Mouse (Mus musculus): ENCODE results near the gene Ctnnbip1.
"Not testable (repeated sequence)": the region's sequence is repeated elsewhere in the genome, so short reads cannot be mapped to it uniquely, and the experiment has no call there.

Ctnnbip1 gene

GRCm38 (mm10) chr4:149586783-149587595, 69.0 kb downstream of the Ctnnbip1 start:
- DNase-seq (ENCODE audit: low read depth, low spot score), result no peak

GRCm38 (mm10) chr4:149587596-149588168, 69.6 kb downstream of the Ctnnbip1 start:
- DNase-seq (ENCODE audit: low read depth, low spot score), result no peak

DNA sequence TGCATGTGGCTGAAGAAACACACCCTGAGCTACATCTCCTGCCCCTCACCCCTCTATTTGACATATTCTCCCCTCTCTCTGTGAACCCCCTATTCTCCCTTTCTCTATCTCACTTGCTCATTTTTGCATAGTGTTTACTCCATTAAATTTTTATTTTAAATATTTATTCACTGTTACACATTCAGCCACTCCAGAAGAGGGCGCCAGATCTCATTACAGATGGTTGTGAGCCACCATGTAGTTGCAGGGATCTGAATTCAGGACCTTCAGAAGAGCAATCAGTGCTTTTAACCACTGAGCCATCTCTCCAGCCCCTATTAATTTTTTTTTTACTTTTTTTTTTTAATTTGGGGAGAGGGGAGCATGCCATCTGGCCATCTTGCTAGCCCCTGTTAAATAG, 72.2 kb downstream of the Ctnnbip1 start:
- DNase-seq (ENCODE audit: low read depth, low spot score), result no peak

DNA sequence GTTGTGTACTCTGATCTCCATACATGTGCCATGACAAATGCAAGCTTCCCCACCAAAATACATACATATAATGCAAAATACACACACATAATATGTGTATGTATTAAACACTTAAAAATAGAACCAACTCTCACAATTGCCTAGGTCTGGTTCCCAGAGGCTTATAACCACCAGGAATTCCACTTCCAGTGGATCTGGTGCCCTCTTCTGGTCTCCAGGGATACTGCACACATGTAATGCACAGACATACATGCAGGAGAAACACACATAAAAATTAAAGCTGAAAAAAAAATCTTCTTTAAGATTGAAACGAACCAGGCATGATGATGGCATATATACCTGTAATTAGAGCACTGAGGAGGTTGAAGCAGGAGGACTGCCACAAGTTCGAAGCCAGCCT, 73.5 kb downstream of the Ctnnbip1 start:
- DNase-seq (ENCODE audit: low read depth, low spot score), result peak; percentile 60

DNA sequence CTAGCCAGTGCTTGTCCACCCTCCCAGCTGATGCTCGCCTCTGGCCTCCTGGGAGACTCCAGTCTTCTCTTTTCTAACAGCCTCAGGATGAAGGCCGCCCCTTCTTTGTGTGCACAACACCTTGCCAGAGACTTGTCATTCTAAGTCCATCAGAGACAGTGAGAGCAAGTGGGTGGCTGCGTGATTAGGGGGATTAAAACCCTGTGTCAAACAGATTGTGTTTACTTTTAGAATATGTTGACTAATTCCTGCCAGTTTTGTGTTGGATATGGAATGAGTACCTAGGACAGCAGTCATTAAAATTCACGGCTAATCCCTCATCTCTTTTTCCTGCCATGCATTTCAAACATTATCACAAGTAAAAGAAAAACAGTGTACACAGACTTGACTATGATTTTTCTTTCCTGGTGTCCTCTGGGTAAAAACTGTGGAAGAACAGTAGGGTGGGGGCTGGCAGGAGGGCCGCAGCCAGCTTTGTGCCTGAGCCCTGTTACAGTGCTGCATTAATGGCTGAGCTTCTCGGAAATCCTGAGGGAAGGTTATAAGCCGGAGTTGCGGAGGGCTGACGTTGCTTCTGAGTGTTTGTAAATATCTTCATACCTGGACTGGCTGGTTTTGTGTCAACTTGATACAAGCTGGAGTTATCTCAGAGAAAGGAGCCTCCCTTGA, 77.0 kb downstream of the Ctnnbip1 start:
- DNase-seq (ENCODE audit: low read depth, low spot score), result no peak

DNA sequence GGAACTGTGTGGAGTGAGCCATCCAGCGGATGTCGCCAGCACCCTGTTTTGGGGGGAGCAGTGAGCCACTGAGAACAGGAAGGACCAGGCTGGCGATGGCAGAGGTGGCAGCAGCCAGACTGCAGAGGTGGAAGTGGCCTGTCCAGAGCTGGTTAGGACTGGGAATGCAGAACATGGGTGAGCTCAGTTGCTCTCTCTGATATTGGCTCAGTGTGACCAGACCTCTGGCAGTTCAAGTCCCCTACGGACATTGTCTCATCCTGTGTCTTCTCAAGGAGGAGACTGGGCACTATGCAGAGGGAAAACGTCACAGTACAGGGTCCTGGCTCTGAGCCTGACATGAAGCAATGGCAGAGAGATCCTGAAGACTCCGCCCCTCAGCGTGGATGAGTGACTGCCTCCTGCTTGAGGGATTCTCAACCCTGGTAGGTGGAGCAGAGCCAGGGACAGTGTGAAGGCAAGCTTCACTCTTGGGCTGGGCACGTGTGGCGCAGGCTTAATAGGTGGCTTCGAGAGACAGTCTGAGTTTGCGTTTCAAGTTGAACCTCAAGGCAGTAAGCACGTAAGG, 79.7 kb downstream of the Ctnnbip1 start:
- DNase-seq (ENCODE audit: low read depth, low spot score), result no peak

- peak; percentile 61 for DNase-seq (ENCODE audit: low read depth, low spot score)
Observed at GRCm38 (mm10) chr4:149599549-149599948, 81.5 kb downstream of the Ctnnbip1 start.

- peak; percentile 32 for DNase-seq (ENCODE audit: low read depth, low spot score)
Observed at GRCm38 (mm10) chr4:149600130-149600529, 82.1 kb downstream of the Ctnnbip1 start.

DNA sequence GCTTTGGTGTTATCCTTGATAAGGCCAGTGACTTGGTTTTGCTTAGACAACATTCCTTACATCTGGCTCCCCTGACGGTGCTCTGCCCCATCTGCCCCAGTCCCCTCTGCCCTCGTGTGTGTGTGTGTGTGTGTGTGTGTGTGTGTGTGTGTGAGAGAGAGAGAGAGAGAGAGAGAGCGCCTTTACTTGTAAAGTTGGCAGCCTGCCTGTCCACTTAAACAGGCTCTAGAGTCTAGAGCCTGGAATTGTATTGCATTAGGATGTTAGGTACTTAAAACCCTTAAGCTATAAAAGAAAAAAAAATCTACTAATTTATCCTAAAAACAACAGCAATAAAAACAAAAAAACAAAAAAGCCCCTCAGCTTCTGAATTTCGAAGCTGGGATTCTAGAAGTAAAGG, 83.4 kb downstream of the Ctnnbip1 start:
- DNase-seq (ENCODE audit: low read depth, low spot score), result no peak

- DNase-seq (ENCODE audit: low read depth, low spot score), result peak; percentile 72
Observed at GRCm38 (mm10) chr4:149602236-149602635, 84.2 kb downstream of the Ctnnbip1 start.

DNA sequence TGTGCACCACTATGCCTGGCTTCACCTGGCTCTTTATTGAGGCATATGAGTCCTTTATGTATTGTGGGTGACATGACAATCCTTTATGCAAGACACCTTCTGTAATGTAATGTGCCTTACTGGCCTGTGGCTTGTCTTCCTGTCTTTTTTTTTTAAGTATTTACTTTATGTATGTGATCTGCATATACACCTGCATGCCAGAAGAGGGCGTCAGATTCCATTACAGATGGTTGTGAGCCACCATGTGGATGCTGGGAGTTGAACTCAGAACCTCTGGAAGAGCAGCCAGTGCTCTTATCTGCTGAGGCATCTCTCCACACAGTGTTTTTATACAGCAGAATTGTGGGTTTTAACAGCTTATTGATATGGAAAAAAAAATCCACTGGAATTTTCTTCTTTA, 85.8 kb downstream of the Ctnnbip1 start:
- DNase-seq (ENCODE audit: low read depth, low spot score), result no peak

DNA sequence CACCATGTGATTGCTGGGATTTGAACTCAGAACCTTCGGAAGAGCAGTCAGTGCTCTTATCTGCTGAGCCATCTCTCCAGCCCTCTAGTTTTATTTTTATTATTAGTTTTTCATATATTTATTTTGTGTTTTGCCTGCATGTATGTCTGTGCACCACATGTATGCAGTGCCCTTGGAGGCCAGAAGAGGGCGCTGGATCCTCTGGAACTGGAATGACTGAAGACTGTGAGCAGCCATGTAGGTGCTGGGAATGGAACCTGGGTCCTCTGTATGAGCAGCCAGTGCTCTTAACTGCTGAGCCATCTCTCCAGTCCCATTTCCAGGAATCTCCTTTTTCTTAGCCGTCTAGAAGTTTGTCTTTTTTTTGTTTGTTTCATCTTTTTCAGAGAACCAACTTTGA, 86.5 kb downstream of the Ctnnbip1 start:
- peak; percentile 62 for DNase-seq (ENCODE audit: low read depth, low spot score)

DNA sequence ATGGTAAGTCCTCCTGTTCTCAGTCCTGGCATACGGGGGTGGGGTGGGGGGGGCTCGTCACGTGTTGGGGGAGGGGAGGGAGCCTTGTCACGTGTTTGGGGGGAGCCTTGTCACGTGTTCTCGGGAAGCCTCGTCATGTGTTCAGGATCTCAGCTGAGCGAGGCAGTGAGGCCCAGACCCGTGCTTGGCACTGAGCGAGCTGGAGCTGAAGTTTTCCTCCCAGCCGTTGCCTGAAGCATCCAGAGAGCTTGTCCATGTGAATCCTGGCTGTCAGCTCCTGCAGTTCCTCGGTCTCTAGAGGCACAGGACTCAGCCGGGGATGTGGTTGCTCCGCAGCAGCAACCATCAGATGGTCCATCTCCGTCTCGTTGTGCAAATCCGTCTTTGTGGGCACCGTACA, 88.0 kb downstream of the Ctnnbip1 start:
- DNase-seq (ENCODE audit: low read depth, low spot score), result no peak

DNA sequence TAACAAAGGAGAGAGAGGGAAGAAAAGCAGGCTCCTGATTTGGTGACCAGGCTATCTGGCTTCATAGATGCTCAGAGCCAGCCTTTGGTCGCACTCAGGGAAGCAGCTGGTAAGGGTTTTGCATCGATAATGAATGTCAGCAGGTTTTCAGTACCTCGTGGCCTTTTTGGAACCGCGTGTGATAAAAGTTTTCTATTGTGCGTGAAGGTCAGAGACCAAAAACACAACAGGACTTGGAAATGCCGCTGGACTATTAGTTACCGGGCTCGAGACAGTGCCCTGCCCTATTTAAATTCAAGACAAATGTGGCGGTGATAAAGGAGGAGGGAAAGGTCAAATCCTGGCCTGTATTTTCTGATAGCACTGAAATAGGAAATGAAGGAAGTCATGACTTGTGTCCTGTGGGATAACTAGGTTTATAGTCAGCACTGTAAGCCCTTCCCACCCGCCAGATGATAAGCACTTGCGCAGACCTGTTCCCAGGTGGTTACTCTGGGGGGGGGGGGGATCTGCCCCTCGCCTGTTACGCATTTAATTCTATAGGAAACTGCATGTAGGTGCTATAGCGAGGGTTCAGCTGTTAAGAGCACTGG, 88.8 kb downstream of the Ctnnbip1 start:
- DNase-seq (ENCODE audit: low read depth, low spot score), result no peak

DNA sequence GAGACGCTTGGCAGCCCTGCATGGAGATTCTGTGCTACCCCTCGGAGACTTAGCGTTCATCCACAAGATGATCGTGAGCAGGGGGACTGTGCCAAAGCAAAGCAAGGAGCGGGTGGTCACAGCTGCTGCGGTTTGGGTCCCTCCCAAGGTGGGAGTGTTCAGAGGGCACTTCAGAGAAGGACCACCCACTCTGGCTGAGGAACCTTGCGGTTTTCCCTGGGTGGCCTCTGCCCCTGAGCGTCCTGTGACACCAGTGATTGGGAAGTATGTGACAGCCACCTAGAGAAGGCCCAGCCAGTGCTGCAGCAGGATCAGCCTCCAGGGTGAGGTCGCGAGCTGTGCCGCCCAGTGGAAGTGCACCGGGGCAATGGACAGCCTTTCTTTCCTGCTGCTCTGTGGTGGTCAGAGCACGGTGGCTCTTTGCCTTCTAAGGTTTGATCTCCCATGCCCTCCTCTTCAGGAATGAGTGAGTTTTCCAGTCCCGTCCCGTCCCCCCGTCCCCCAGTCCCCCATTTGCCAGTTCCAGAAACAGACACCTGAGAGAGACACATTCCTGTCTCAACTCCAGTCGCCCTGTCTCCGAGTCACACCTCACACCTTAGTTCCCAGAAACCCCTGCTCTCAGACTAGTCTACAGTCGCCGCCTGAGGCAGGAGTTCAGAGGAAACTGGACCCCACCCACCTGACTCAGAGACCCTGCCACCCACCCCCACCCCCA, 89.7 kb downstream of the Ctnnbip1 start:
- peak; percentile 87 for DNase-seq (ENCODE audit: low read depth, low spot score)

GRCm38 (mm10) chr4:149608309-149608638, 90.2 kb downstream of the Ctnnbip1 start:
- no peak for DNase-seq (ENCODE audit: low read depth, low spot score)

DNA sequence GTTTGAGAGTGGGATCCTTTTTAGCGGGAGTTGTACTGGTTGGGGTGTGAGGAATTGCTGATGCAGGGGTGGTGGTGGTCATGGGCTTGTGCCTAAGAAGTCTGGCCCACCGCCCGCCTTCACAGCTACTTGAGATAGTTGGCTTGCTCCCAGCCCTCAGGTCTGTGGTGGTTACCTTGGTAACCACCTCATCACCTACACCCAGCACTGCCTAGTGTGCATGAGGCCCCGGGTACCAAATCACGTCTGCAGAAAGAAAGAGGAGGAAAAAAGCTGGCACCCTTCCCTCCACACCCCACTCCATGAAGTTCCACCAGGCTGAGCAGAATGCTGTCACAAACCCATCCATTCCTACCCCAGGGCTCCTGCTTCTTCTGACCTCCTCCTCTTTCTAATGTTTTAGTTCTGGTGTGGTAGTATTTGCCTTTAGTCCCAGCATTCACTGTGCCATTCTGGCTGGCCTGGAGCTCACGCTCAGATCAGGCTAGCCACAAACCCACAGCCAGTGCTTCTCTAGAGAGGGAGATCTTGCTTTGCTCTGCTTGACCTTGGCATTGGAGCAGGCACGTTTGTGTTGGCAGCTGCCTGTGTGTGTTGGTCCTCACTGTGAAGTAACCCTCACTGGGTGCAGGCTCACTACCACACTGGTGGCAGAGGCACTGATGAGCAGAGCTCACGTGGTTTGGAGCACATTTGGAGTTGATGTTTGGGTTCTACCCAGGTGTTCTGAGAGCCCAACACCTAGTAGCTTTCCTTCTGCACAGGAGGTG, 91.4 kb downstream of the Ctnnbip1 start:
- no peak for DNase-seq (ENCODE audit: low read depth, low spot score)

- peak; percentile 46 for DNase-seq (ENCODE audit: low read depth, low spot score)
Observed at GRCm38 (mm10) chr4:149611376-149612044, 93.5 kb downstream of the Ctnnbip1 start.

- not testable (repeated sequence) for DNase-seq (ENCODE audit: low read depth, low spot score)
Observed at GRCm38 (mm10) chr4:149613497-149613896, 95.5 kb downstream of the Ctnnbip1 start.

- DNase-seq (ENCODE audit: low read depth, low spot score), result peak; percentile 61
Observed at GRCm38 (mm10) chr4:149614869-149615268, 96.8 kb downstream of the Ctnnbip1 start.
